Mouse (Mus musculus): Measurements from ENCODE around the gene Mfsd11.

DNA sequence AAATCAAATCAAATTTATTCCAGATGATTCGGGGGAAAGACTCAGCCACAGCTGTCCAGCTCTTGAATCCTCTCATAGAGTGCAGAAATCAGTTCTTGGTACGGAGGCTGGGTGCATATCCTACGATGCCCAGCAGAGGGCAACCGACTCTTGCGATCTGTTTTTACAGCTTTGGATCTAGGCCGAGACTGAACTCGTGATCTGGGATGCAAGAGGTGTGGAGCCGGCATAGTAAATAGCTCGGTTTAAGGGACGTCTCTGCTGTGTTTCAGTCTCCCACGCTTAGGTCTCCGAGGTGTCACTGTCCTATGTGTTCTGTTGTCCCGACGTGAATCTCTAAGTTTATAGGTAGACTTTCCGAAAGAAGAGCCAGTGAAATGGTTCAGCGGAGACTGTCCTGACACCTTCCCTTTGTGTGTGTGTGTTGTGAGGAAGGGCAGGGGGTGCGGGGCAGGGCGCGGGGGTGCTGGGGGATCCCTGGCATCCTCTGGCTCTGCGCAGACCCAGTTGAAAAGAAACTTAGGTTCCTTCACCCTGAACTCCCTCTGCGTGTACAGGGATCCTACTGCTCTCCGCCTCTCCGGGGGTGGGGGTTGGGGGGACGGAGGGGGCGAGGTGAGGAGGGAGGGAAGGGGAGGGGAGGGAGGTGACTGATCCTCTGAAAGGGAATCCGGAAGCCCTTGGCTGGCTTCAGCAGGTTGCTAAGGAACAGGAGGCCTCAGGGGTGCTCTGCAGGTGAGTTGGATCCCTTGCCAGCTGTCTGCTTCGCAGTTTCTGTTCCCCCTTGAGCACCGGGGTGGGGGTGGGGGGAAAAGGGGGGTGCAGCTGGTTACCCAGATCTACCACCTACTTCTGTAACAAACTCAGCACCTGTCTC is 33.3 kb downstream of the Mfsd11 start:
- TF ChIP-seq USF1 (IDR thresholded peaks at IDR 0.05; ENCODE audit: low read depth) (no peak), MYOG (IDR thresholded peaks at IDR 0.05; ENCODE audit: control insufficient read depth, extremely low read depth, insufficient read length) (no peak)

Data from C2C12 (cell line).